Mouse (Mus musculus): ENCODE results near the gene Zfp697. TPM values are rescaled to one million over a fixed set of nuclear protein-coding genes. Genes with fewer than 3 reads are reported as not detected.
"Not testable (repeated sequence)": the region's sequence is repeated elsewhere in the genome, so short reads cannot be mapped to it uniquely, and the experiment has no call there.

Zfp697 gene
- polyA plus RNA-seq, 1 experiment from 2014 or later, result 5.8 TPM

DNA sequence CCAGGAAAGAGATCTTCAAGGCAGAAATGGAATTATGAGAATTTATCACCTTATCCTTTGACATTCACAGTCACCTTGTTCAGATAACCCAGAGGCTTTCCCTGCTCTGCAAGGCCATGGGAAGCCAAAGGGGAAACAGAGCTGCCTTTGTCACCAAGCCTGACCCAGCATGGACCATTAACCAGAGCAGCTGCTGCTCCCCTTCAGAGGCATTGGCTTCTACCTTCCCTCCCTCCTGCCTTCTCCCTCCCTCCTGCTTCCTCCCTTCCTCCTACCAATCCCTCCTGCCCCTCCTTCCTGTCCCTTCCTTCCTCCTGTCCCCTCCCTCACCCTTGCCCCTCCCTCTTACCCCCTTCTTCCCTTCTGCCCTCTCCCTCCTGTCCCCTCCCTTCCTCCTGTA is 111.9 kb downstream of the Zfp697 start:
- H3K4me2 ChIP-seq; H3K9ac ChIP-seq; H3K4me1 ChIP-seq; H3K9me3 ChIP-seq; H3K36me3 ChIP-seq; ATAC-seq (ENCODE audit: insufficient read depth, low FRiP score, low read depth); H3K27me3 ChIP-seq (replicated peaks); H3K27ac ChIP-seq; H3K4me3 ChIP-seq (replicated peaks): not testable (repeated sequence)

DNA sequence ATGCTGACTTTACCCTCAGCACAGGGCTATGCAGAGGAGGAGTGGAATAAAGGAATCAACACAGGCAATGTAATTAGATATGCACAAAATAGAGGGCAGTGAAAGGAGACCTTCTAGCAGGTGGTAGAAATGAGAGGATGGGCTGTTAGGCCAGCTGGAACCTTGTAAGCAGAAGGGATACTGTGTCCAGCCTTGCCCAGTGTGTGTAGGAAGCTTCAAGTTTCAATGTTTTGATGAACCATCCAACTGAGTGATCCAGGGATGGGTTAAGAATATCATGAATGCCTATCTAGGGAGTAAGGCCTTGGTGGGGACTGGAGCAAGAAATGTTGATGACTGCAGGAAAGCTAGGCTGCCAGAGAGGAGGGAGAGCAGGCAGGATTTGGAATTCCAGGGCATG is 112.8 kb downstream of the Zfp697 start:
- H3K27ac ChIP-seq; H3K9ac ChIP-seq; H3K4me3 ChIP-seq (replicated peaks); H3K4me2 ChIP-seq; H3K36me3 ChIP-seq; H3K27me3 ChIP-seq (replicated peaks); H3K9me3 ChIP-seq; H3K4me1 ChIP-seq; ATAC-seq (ENCODE audit: insufficient read depth, low FRiP score, low read depth): not testable (repeated sequence)

- ATAC-seq (ENCODE audit: insufficient read depth, low FRiP score, low read depth); H3K9me3 ChIP-seq; H3K4me1 ChIP-seq; H3K9ac ChIP-seq; H3K4me3 ChIP-seq (replicated peaks); H3K4me2 ChIP-seq; H3K27ac ChIP-seq; H3K36me3 ChIP-seq; H3K27me3 ChIP-seq (replicated peaks): not testable (repeated sequence)
- WGBS, result no CpG with 5 or more reads among the region's 2 CpGs
These were observed 114.5 kb downstream of the Zfp697 start for GRCm38 (mm10) chr3:98496762-98497161.

GRCm38 (mm10) chr3:98497401-98497800 is 115.1 kb downstream of the Zfp697 start:
- H3K9me3 ChIP-seq; H3K27me3 ChIP-seq (replicated peaks); H3K27ac ChIP-seq; H3K4me1 ChIP-seq; H3K4me2 ChIP-seq; H3K9ac ChIP-seq; ATAC-seq (ENCODE audit: insufficient read depth, low FRiP score, low read depth); H3K4me3 ChIP-seq (replicated peaks); H3K36me3 ChIP-seq: not testable (repeated sequence)

DNA sequence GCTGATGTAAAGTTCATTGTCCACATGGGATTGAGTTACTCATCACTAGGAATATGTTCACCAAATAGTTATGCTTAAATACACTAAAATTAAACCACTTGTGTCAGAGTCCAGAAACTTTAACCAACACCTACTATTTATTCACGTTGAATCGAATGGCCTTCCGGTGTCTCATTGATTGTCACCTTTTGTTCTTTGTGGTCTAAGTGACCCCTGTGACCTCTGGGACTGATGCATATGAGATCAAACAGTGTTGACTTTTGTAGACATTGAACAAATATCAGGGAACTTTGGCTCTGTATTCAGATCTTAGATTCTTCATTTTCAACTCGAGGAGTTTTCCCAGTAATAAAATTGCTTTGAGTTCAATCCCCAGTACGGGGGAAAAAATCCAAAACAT is 125.0 kb downstream of the Zfp697 start:
- not testable (repeated sequence) for ATAC-seq (ENCODE audit: insufficient read depth, low FRiP score, low read depth); H3K9me3 ChIP-seq; H3K9ac ChIP-seq; H3K4me2 ChIP-seq; H3K4me3 ChIP-seq (replicated peaks); H3K36me3 ChIP-seq; H3K27me3 ChIP-seq (replicated peaks); H3K4me1 ChIP-seq; H3K27ac ChIP-seq
- WGBS, result no CpG with 5 or more reads among the region's 5 CpGs

DNA sequence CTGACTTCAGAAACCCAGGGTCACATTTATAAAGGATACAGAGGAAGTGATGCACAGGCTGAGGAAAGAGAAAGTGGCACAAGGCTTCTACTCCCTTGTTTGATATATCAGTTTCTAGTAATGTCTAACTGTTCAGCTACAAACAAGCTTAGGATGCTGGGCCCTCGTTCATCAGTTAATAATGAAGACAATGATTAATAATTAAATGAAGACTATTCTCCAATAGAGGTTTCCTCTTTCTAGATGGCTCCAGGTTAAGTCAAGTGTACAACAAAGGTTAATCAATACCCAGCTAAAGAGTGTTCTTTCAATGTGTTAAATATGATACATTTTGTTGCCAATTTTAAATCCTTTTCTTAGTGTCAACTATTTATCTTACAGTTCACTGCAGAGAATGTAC is 128.2 kb downstream of the Zfp697 start, which contains the start of gene Hsd3b4:
Gene Hsd3b4, minus strand, starts transcription at position 101 of the 400 bp plus-strand sequence.
- not testable (repeated sequence) for H3K27me3 ChIP-seq (replicated peaks); H3K9me3 ChIP-seq; H3K4me3 ChIP-seq (replicated peaks); H3K27ac ChIP-seq; H3K4me1 ChIP-seq; ATAC-seq (ENCODE audit: insufficient read depth, low FRiP score, low read depth); H3K4me2 ChIP-seq; H3K9ac ChIP-seq; H3K36me3 ChIP-seq
- no CpG with 5 or more reads among the region's 1 CpGs for WGBS

DNA sequence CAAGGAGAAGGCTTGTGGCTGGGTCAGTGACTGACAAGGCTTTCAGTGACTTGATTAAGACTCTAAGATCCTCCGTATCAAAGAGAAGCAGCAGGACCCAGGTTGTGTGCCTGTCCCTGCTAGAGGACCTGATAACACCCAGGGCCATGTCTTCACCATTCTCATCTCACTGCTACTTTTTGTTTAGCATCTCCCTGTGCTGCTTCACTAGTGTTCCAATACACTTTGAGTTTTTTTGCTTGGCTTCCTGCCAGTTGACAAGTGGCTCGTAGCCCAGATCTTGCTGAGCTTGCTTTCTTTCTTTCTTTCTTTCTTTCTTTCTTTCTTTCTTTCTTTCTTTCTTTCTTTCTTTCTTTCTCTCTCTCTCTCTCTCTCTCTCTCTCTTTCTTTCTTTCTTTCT is 140.5 kb downstream of the Zfp697 start:
- H3K9ac ChIP-seq; H3K4me2 ChIP-seq; H3K4me1 ChIP-seq; H3K36me3 ChIP-seq; H3K9me3 ChIP-seq; H3K27ac ChIP-seq; ATAC-seq (ENCODE audit: insufficient read depth, low FRiP score, low read depth); H3K27me3 ChIP-seq (replicated peaks); H3K4me3 ChIP-seq (replicated peaks): not testable (repeated sequence)
- WGBS, result 22% methylated on average over 1 of the region's 2 CpGs

DNA sequence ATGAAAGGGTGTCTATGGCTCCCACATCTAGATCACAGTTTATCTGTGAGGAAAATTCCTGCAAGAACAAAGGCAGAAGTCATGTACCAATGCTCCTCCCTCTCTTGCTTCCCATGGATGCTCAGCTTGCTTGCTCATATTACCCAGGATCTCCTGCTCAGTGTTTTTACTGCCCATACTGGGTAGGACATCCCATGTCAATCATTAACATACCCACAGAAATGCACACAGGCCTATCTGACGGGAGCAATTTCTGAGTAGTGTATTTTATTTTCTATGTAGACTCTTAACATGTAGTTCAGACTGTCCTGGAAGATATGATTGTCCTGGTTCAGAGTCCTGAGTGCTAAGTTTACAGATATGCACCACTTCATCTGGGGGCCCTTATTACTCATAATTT is 142.3 kb downstream of the Zfp697 start:
- no CpG with 5 or more reads among the region's 1 CpGs for WGBS
- not testable (repeated sequence) for H3K9ac ChIP-seq; H3K4me3 ChIP-seq (replicated peaks); ATAC-seq (ENCODE audit: insufficient read depth, low FRiP score, low read depth); H3K36me3 ChIP-seq; H3K4me1 ChIP-seq; H3K4me2 ChIP-seq; H3K27me3 ChIP-seq (replicated peaks); H3K27ac ChIP-seq; H3K9me3 ChIP-seq

DNA sequence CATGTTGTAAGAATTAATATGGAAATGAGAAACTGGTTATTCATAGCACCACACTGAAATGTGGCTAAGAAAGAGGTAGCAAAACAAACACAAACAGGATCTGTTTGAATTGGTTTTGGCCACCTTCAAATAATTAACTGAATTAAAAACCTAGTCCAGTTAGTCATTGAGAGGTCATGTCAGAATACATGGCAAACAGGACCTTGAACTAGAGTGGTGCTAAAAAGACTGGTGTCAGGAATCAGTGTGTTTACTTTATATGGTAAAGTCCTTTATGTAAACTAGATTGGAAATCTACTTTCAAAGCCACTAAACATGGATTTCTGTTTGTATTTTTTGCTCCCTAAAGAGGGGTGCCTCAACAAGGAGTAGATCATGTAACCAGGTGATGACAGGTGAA is 142.7 kb downstream of the Zfp697 start:
- H3K36me3 ChIP-seq; H3K27ac ChIP-seq; H3K27me3 ChIP-seq (replicated peaks); H3K9ac ChIP-seq; H3K4me2 ChIP-seq; H3K4me3 ChIP-seq (replicated peaks); ATAC-seq (ENCODE audit: insufficient read depth, low FRiP score, low read depth); H3K9me3 ChIP-seq; H3K4me1 ChIP-seq: not testable (repeated sequence)

DNA sequence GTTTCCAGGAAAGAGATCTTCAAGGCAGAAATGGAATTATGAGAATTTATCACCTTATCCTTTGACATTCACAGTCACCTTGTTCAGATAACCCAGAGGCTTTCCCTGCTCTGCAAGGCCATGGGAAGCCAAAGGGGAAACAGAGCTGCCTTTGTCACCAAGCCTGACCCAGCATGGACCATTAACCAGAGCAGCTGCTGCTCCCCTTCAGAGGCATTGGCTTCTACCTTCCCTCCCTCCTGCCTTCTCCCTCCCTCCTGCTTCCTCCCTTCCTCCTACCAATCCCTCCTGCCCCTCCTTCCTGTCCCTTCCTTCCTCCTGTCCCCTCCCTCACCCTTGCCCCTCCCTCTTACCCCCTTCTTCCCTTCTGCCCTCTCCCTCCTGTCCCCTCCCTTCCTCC is 165.4 kb downstream of the Zfp697 start:
- not testable (repeated sequence) for H3K27ac ChIP-seq; ATAC-seq (ENCODE audit: insufficient read depth, low FRiP score, low read depth); H3K9me3 ChIP-seq; H3K27me3 ChIP-seq (replicated peaks); H3K4me1 ChIP-seq; H3K36me3 ChIP-seq; H3K9ac ChIP-seq; H3K4me3 ChIP-seq (replicated peaks); H3K4me2 ChIP-seq

- WGBS, result no CpG with 5 or more reads among the region's 1 CpGs
- H3K4me2 ChIP-seq; H3K27ac ChIP-seq; H3K9me3 ChIP-seq; H3K9ac ChIP-seq; H3K4me1 ChIP-seq; ATAC-seq (ENCODE audit: insufficient read depth, low FRiP score, low read depth); H3K4me3 ChIP-seq (replicated peaks); H3K36me3 ChIP-seq; H3K27me3 ChIP-seq (replicated peaks): not testable (repeated sequence)
These were observed 166.2 kb downstream of the Zfp697 start for GRCm38 (mm10) chr3:98548495-98548894.

- H3K9ac ChIP-seq; H3K4me1 ChIP-seq; H3K4me3 ChIP-seq (replicated peaks); H3K4me2 ChIP-seq; H3K36me3 ChIP-seq; H3K27ac ChIP-seq; ATAC-seq (ENCODE audit: insufficient read depth, low FRiP score, low read depth); H3K27me3 ChIP-seq (replicated peaks); H3K9me3 ChIP-seq: not testable (repeated sequence)
- WGBS, result no CpG with 5 or more reads among the region's 2 CpGs
These were observed 168.0 kb downstream of the Zfp697 start for GRCm38 (mm10) chr3:98550215-98550614.

- H3K27me3 ChIP-seq (replicated peaks); H3K4me1 ChIP-seq; H3K9ac ChIP-seq; H3K36me3 ChIP-seq; ATAC-seq (ENCODE audit: insufficient read depth, low FRiP score, low read depth); H3K9me3 ChIP-seq; H3K4me3 ChIP-seq (replicated peaks); H3K4me2 ChIP-seq; H3K27ac ChIP-seq: not testable (repeated sequence)
- no CpG with 5 or more reads among the region's 1 CpGs for WGBS
These were observed 168.6 kb downstream of the Zfp697 start for GRCm38 (mm10) chr3:98550832-98551231.

All from stomach, embryonic 15.5 days (tissue).